Mouse (Mus musculus) c-Kit-positive CD71-negative TER-119-negative erythroid progenitor cells, embryonic 14.5 days (primary cell): ENCODE results near the gene Frat2.
"Not testable (repeated sequence)": the region's sequence is repeated elsewhere in the genome, so short reads cannot be mapped to it uniquely, and the experiment has no call there.

Experiments
- DNase-seq: peaks from one replicate; pipeline ENCODE4 v3.0.0-alpha.2; 2013; ENCODE audit warnings: low read depth

Frat2 gene

DNA sequence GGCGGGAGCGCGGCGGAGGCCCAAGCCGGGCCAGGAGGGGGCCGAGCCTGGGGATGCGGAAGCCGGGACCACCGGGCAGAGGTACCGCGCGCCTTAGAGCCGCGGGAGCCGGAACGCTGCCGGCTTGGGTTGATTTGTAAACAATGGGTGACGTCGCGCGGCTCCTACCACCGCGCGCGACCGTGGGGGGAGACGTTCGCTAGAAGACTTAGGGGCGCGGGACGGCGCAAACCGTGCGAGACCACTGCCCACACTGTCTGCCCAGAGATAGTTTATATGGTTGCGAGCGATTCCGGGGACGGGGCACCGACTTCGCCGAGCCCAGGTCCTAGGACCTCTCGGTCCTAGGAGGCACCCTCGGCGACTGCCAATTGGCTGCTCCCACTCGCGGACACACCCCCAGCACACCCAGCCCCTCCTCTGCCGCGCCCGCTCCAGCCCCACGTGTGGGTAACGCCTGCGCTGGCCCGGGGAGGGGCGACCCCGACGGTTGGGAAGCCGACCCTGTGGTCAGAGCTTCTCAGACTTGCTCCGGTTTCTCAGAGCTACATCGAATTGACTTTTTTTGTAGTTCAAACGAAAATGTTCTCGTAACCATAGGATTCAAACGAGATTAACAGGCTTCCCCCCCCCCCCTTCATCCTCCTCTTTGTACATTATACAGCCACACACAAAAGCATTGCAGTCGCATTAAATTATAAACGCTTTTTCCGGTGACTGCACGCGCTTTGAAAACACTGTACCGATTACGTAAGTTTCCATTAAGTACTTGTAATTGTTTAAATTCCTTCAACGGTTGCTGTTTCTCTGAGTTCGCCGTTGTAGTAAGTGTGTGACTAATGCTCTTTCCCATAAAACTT lies at the start of gene Frat2:
Frat2 (minus strand) TSS at position 141 of the 860 bp plus-strand sequence.
- peak; percentile 87 for DNase-seq

DNA sequence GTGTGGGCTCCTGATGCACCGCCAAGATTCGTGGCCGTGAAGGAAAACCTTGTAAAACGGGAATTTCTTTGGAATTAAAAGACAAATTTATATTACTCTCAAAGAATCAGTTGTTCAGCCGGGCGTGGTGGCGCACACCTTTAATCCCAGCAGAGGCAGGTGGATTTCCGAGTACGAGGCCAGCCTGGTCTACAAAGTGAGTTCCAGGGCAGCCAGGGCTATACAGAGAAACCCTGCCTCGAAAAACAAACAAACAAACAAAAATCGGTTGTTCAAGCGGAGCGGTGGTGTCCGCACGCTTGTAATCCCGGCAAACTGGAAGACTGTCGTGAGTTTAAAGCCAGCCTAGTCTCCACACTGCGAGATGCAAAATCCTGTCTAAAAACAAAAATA lies 48.4 kb upstream of the Frat2 start:
- DNase-seq: no peak

DNA sequence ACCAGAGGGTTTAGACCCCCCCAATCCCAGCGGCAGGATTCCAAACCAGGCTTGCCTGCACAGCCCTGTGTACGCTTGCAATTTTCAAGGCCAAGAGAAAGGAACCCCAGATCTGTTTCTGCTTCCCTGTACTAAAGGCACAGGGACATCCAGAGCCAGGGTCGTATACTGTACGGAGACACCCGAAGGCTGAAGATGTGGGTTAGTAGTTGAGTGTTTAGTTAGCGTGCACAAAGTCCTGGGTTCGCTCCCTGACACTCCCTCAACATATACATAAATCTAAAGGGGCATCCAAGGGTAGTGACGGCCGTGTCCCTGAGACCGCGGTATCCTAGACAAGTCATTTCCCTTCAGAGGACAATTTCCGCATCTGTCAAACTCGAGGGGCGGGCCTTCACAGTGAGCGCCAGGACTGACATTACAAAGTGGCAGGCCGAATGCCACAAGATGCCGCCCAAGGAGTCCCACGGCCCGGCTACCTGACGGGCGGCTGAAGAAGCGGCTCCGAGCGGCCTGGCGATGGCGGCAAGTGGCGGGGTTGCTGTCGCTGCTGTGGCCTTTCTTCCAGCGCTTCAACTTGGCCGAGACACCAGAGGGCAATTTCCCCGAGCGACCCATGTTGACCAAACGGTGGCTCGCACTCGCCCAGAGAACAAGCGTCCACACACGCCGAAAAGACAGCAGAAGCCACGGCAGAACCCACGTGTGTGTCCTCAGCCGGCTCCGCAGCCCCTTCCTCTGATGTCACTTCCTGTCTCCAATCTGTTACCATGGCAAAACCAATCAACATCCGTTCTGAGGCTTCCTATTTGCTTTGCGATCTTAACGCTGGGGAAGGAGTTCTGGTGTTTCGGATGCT lies 47.8 kb upstream of the Frat2 start, which contains the start of gene Rrp12:
Rrp12 (minus strand) TSS at position 714 of the 859 bp plus-strand sequence.
- DNase-seq: peak; percentile 89

GRCm38 (mm10) chr19:41894959-41895358 lies 47.0 kb upstream of the Frat2 start:
- DNase-seq: no peak

- DNase-seq: no peak
These were observed 40.3 kb upstream of the Frat2 start for GRCm38 (mm10) chr19:41888191-41888590.

- no peak for DNase-seq
These were observed 36.0 kb upstream of the Frat2 start for GRCm38 (mm10) chr19:41883882-41884281.

- no peak for DNase-seq
These were observed 33.9 kb upstream of the Frat2 start for GRCm38 (mm10) chr19:41881842-41882241.

DNA sequence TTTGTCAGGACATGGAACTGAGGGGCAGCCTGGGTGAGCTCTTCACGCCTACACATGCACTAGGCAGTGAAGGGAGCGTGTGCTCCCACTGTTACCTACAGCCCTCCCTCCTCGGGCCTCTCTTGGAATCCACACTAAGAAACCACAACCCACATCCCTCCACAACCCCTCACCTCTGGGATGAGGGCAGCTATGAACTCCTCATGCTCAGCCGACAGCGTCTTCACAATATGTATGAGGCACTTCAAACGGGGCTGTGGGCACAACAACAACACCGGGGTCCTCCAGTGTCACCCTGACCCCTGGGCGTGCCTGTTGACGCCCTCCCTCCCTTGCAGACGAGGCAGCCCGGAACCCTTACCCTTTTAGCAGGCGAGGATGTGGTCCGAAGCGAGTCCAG lies 26.4 kb upstream of the Frat2 start:
- no peak for DNase-seq

- DNase-seq: no peak
These were observed 24.4 kb upstream of the Frat2 start for GRCm38 (mm10) chr19:41872285-41872684.

DNA sequence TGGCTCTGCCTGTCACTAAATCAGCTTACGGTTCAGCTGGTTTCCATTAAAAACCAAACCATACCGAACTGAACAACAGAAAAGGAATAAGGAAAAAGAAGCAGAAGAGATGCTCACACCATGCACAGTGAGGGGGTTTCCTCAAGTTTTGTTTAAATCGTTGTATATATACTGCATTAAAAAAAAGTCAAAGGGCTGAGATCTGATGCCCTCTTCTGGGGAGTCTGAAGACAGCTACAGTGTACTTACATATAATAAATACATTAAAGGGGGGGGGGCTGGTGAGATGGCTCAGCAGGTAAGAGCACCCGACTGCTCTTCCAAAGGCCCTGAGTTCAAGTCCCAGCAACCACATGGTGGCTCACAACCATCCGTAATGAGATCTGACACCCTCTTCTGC lies 22.0 kb upstream of the Frat2 start:
- not testable (repeated sequence) for DNase-seq

- DNase-seq: no peak
These were observed 21.4 kb upstream of the Frat2 start for GRCm38 (mm10) chr19:41869296-41869695.

GRCm38 (mm10) chr19:41866707-41867106 lies 18.8 kb upstream of the Frat2 start:
- DNase-seq: no peak

GRCm38 (mm10) chr19:41857816-41858310 lies 9.9 kb upstream of the Frat2 start:
- DNase-seq: no peak

DNA sequence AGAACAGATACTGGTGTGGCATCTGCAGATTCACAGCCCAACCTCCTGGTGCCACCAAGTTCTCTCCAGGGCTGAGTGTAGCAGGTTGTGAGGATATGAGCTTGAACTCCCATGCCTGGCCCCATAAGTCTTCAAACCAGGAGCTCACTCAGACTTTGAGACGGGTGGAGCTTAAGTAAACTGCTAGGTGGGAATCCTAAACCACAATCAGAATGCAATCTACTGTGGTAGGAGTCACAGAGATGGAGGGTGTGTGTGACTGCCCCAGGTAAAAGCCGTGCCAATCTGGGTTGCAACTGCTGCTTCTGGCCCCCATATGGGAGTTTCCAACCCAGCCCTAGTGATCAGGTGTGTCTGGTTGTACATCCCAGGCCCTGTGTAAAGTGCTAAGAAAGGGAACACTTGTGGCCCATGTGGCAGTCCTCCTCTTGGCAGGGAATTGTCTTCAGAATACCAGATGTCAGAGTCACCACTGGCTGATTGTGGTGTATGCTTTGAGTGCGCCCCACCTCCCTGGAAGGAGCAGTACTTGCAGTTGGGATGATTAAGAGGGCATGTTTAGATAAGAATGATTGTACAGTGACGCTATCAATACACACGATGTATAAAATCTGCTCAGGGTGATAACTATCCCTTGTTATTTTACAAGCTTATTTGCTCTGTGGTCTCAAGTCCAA lies 9.3 kb upstream of the Frat2 start:
- no peak for DNase-seq

GRCm38 (mm10) chr19:41852423-41852822 lies 4.5 kb upstream of the Frat2 start:
- no peak for DNase-seq

DNA sequence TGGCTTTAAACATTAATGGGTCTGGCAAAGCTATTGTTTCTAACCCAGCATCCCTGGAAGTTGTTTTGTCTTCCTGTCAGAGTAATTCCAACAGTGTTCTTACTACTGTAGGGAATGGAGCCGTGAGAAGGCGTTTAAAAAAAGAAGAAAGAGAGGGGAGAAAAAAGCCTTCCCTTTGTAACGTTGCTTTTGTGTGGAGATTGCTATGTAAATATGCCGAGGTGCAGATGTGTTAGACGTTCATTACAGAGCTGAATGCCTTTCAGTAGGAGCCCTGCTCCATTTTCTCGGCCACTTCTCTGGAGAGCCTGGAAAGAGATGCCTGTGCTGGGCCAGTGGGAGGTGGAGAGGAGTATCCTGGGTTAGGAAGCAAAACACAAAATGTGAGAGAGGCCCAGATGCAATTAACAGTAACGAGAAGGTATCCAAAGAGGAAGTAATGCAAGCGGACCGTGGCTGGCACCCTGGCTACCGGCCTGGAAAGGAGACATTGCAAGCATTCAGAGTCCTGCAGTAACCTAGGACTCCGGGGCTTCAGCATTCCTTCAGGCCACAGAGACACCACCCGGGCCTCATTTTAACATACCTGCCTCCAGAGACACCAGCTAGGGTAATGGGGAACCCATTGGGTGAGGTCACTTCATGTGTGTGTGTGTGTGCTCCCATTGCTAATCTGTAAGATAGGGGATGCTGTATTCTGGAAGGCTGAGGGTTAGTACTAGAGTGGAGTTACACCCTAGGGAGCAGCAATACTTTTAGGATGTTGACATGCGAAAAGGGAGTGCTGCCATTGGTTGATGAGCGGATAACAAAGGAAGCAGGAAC lies 3.0 kb upstream of the Frat2 start:
- no peak for DNase-seq

- DNase-seq: no peak
These were observed 2.2 kb upstream of the Frat2 start for GRCm38 (mm10) chr19:41850021-41850718.

- not testable (repeated sequence) for DNase-seq
These were observed 329 bp downstream of the Frat2 start for GRCm38 (mm10) chr19:41847614-41847991.

- no peak for DNase-seq
These were observed 796 bp downstream of the Frat2 start for GRCm38 (mm10) chr19:41847091-41847581.

DNA sequence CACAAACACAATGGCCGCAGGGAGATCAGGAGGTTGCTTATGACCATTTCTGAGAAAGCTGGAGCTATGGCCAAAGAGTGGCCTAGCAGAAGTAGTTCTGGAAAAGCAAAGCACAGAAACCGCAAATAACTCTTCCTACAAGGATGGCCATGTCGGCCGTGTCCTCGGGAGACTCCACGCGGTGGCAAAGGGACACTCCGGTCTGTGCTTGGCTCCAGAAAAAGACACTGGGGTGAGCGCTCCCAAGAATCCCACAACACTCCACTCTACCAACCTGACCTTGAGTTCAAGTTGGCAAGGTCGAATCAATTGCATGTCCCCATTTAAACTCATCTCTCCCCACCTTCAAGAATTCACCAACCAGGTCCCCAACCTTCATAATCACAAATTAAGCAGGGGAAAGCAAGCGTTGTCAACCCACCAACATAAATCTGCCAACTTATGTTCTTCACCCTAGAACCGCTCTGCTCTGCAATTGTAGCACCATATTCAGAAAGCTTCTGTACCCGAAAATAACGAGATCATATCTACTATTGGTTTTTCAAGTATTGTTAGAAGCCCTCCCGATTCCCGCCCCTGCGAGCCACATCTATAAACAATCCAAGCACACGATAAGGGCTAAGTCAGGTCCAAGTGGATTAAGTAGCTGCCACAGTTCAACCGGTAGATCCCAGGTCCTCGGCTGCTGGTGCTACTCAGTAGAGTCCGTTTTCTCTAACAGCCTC lies 1.4 kb downstream of the Frat2 start:
- DNase-seq: no peak
